Mouse (Mus musculus) hindbrain, postnatal 0 days (tissue): ENCODE data around the gene Tnnc2. TPM values are rescaled to one million over a fixed set of nuclear protein-coding genes. Genes with fewer than 3 reads are reported as not detected.

Source experiments
- ATAC-seq: fragments of 200-750 bp; cut with Nextera tagmentation; 2 replicates; pipeline ENCODE4 v1.8.0; 2017; ENCODE audit warnings: mild to moderate bottlenecking, moderate TSS enrichment, moderate library complexity
- DNase-seq: peaks from one replicate; pipeline ENCODE4 v3.0.0-alpha.2; 2015; ENCODE audit warnings: low spot score
- H3K27ac ChIP-seq: fragments of 300-500 bp; sonication (generic); 2 replicates; pipeline ENCODE4 v1.5.1; 2014; ENCODE audit warnings: mild to moderate bottlenecking
- H3K27me3 ChIP-seq: fragments of 300-500 bp; sonication (generic); 2 replicates; pipeline ENCODE4 v1.6.1; 2014; ENCODE audit warnings: low read length, mixed read lengths; ENCODE audit not compliant: insufficient read depth
- H3K36me3 ChIP-seq: fragments of 300-500 bp; sonication (generic); 2 replicates; pipeline ENCODE4 v1.6.1; 2014; ENCODE audit warnings: low read length, mixed read lengths; ENCODE audit not compliant: insufficient read depth
- H3K4me1 ChIP-seq: fragments of 300-500 bp; sonication (generic); 2 replicates; pipeline ENCODE4 v1.6.1; 2014; ENCODE audit warnings: antibody characterized with exemption, low read length, mixed read lengths; ENCODE audit not compliant: insufficient read depth
- H3K4me2 ChIP-seq: fragments of 300-500 bp; sonication (generic); 2 replicates; pipeline ENCODE4 v1.6.1; 2014; ENCODE audit warnings: low read depth, mild to moderate bottlenecking, low read length, moderate library complexity, mixed read lengths
- H3K4me3 ChIP-seq: fragments of 300-500 bp; sonication (generic); 2 replicates; pipeline ENCODE4 v1.5.1; 2014; ENCODE audit warnings: low read length
- H3K9ac ChIP-seq: fragments of 300-500 bp; sonication (generic); replicated peaks from 2 replicates; pipeline ENCODE4 v1.6.1; 2014; ENCODE audit warnings: mild to moderate bottlenecking, low read length, moderate library complexity, mixed read lengths
- H3K9me3 ChIP-seq: fragments of 300-500 bp; sonication (generic); 2 replicates; pipeline ENCODE4 v1.6.1; 2016; ENCODE audit warnings: low read length, mixed read lengths
- CTCF ChIP-seq: IDR thresholded peaks from 2 replicates; pipeline ENCODE4 v1.5.1; 2016; ENCODE audit warnings: antibody characterized with exemption, control low read depth, low read depth
- WGBS: fragments of 180-500 bp; shearing (Covaris S2); extraction: QIAGEN DNeasy Blood & Tissue Kit; methylation state at CpG from one replicate; pipeline ENCODE4 v1.1.7; 2014; 5-methylcytosine and 5-hydroxymethylcytosine counted together
- polyA plus RNA-seq: library from polyadenylated mRNA; unstranded; fragments of >200 nt; fragmentation: Nextera tagmentation; extraction: Ambion mirVana; gene quantifications from 2 replicates; pipeline ENCODE4 v1.2.1, GENCODE M21; 2015
- total RNA-seq: library from RNA; depleted of rRNA; stranded (reverse); fragments of >200 nt; gene quantifications from 2 replicates; pipeline ENCODE4 v1.2.3, GENCODE M21; 2014

Tnnc2 gene
- total and polyA plus RNA-seq, 2 experiments from 2014 or later, result 0.30 TPM; not detected in 1

GRCm38 (mm10) chr2:164813557-164813956 is 33.8 kb upstream of the Tnnc2 start:
- no peak for DNase-seq
- Histone ChIP-seq H3K9me3 (no peaks in the 10 kb centered on the region), H3K27me3 (no peaks in the 10 kb centered on the region), H3K36me3 (0 out of 2 replicates have a peak, but pooled peaks cover 8% of the 10 kb centered on the region), H3K9ac (no peak overlapping the region), H3K27ac (no peak overlapping the region), H3K4me3 (no peak overlapping the region), H3K4me2 (no peak overlapping the region), H3K4me1 (no peaks in the 10 kb centered on the region)
- no peak for ATAC-seq
- TF ChIP-seq CTCF, result no peak
- 71% methylated on average over 2 of the region's 2 CpGs for WGBS

GRCm38 (mm10) chr2:164806614-164807013 is 26.8 kb upstream of the Tnnc2 start:
- TF ChIP-seq CTCF, result no peak
- Histone ChIP-seq H3K4me2 (peak overlapping the region; percentile 89), H3K27ac (no peak overlapping the region), H3K27me3 (no peaks in the 10 kb centered on the region), H3K4me1 (peaks cover 4% of the 10 kb centered on the region; the same call in 1 of the 2 replicates), H3K4me3 (no peak overlapping the region), H3K9me3 (no peaks in the 10 kb centered on the region), H3K9ac (no peak overlapping the region), H3K36me3 (0 out of 2 replicates have a peak, but pooled peaks cover 8% of the 10 kb centered on the region)
- DNase-seq (no peak), ATAC-seq (no peak)
- WGBS, result 84% methylated on average over 7 of the region's 7 CpGs

GRCm38 (mm10) chr2:164805332-164805718 is 25.6 kb upstream of the Tnnc2 start:
- Histone ChIP-seq H3K9ac (peak overlapping the region; percentile 74), H3K9me3 (no peaks in the 10 kb centered on the region), H3K4me3 (peak overlapping the region; percentile 80), H3K4me2 (peak overlapping the region; percentile 89), H3K27ac (peak overlapping the region; percentile 85), H3K27me3 (no peaks in the 10 kb centered on the region), H3K4me1 (peaks cover 4% of the 10 kb centered on the region; the same call in 1 of the 2 replicates), H3K36me3 (peaks cover 12% of the 10 kb centered on the region; the same call in 1 of the 2 replicates)
- TF ChIP-seq CTCF, result no peak
- peak; percentile 18 for DNase-seq
- WGBS, result 1% methylated on average over 21 of the region's 21 CpGs
- peak; percentile 37 for ATAC-seq

- under 1% methylated on average over 47 of the region's 47 CpGs for WGBS
- H3K36me3 ChIP-seq, result peaks cover 12% of the 10 kb centered on the region; the same call in 1 of the 2 replicates
- no peaks in the 10 kb centered on the region for H3K9me3 ChIP-seq
- peaks cover 4% of the 10 kb centered on the region; the same call in 1 of the 2 replicates for H3K4me1 ChIP-seq
- no peaks in the 10 kb centered on the region for H3K27me3 ChIP-seq
- DNase-seq (peak; percentile 99), ATAC-seq (peak; percentile 97)
- H3K27ac ChIP-seq, result peak within 1 kb of the TSS; percentile 90
- peak within 1 kb of the TSS; percentile 80 for H3K4me3 ChIP-seq
- peak within 1 kb of the TSS; percentile 89 for H3K4me2 ChIP-seq
- TF ChIP-seq CTCF, result 0 out of 2 replicates have a peak, but pooled peaks have one; percentile 5
- H3K9ac ChIP-seq, result peak within 1 kb of the TSS; percentile 74
Measured at GRCm38 (mm10) chr2:164804533-164805331, 25.0 kb upstream of the Tnnc2 start, which contains the start of the genes Acot8 and Zswim3. Gene Acot8, minus strand, starts transcription at chr2:164804882. Gene Zswim3, plus strand, starts transcription at chr2:164805098.

GRCm38 (mm10) chr2:164803921-164804313 is 24.1 kb upstream of the Tnnc2 start:
- TF ChIP-seq CTCF, result no peak
- ATAC-seq (no peak), DNase-seq (no peak)
- WGBS, result 46% methylated on average over 1 of the region's 1 CpGs
- H3K36me3 ChIP-seq, result peaks cover 10% of the 10 kb centered on the region; the same call in 1 of the 2 replicates
- H3K27ac ChIP-seq, result peak overlapping the region; percentile 90
- peak overlapping the region; percentile 80 for H3K4me3 ChIP-seq
- peak overlapping the region; percentile 68 for H3K4me2 ChIP-seq
- H3K4me1 ChIP-seq, result peaks cover 4% of the 10 kb centered on the region; the same call in 1 of the 2 replicates
- H3K27me3 ChIP-seq, result no peaks in the 10 kb centered on the region
- H3K9ac ChIP-seq, result peak overlapping the region; percentile 74
- no peaks in the 10 kb centered on the region for H3K9me3 ChIP-seq

GRCm38 (mm10) chr2:164803201-164803920 is 23.6 kb upstream of the Tnnc2 start:
- Histone ChIP-seq H3K9ac (peak overlapping the region; percentile 74; the same call in 1 of the 2 replicates), H3K4me3 (peak overlapping the region; percentile 80), H3K4me2 (peak overlapping the region; percentile 68), H3K27ac (no peak overlapping the region), H3K4me1 (peaks cover 4% of the 10 kb centered on the region; the same call in 1 of the 2 replicates), H3K9me3 (no peaks in the 10 kb centered on the region), H3K27me3 (no peaks in the 10 kb centered on the region), H3K36me3 (peaks cover 8% of the 10 kb centered on the region; the same call in 1 of the 2 replicates)
- ATAC-seq (no peak), DNase-seq (no peak)
- TF ChIP-seq CTCF, result no peak
- 91% methylated on average over 16 of the region's 16 CpGs for WGBS
